Mouse (Mus musculus) frontal cortex, adult 2 months (tissue): ENCODE results near the gene Gm10638. TPM values are rescaled to one million over a fixed set of nuclear protein-coding genes. Genes with fewer than 3 reads are reported as not detected.

Source experiments
- DNase-seq, 2 experiments: peaks; one replicate each; pipeline ENCODE4 v3.0.0; 2022; ENCODE audit warnings: low spot score in 1 of 2; ENCODE audit errors: extremely low spot score in 1 of 2
- polyA plus RNA-seq: library from polyadenylated mRNA; depleted of rRNA; stranded (reverse); fragments of >200 nt; gene quantifications from 2 replicates; pipeline ENCODE4 v1.2.3, GENCODE M21; 2012; rRNA removed

Gm10638 gene
- polyA plus RNA-seq, result 2.7 and 3.1 TPM in 2 replicates

- DNase-seq, result peak in 1 of 2 experiments; percentile 53
Observed at GRCm38 (mm10) chr8:86745221-86745934, at the start of gene Gm10638, which contains the start of gene Siah1a. Gm10638 (plus strand) TSS chr8:86745699. Siah1a (minus strand) TSS chr8:86745934.

GRCm38 (mm10) chr8:86695703-86696102 lies 49.8 kb upstream of the Gm10638 start:
- DNase-seq, result no peak

- no peak for DNase-seq
Observed at GRCm38 (mm10) chr8:86698811-86699421, 46.6 kb upstream of the Gm10638 start.

- no peak for DNase-seq
Observed at GRCm38 (mm10) chr8:86699471-86699870, 46.0 kb upstream of the Gm10638 start.

- no peak for DNase-seq
Observed at GRCm38 (mm10) chr8:86702453-86702852, 43.0 kb upstream of the Gm10638 start.

GRCm38 (mm10) chr8:86705317-86705716 lies 40.2 kb upstream of the Gm10638 start:
- peak in 1 of 2 experiments; percentile 41 for DNase-seq

- DNase-seq, result no peak
Observed at GRCm38 (mm10) chr8:86706756-86707155, 38.7 kb upstream of the Gm10638 start.

GRCm38 (mm10) chr8:86707873-86708272 lies 37.6 kb upstream of the Gm10638 start:
- no peak for DNase-seq

- no peak for DNase-seq
Observed at GRCm38 (mm10) chr8:86712594-86712993, 32.9 kb upstream of the Gm10638 start.

- peak; percentile 86 to 88 for DNase-seq
Observed at GRCm38 (mm10) chr8:86713407-86714188, 31.9 kb upstream of the Gm10638 start.

- DNase-seq, result no peak
Observed at GRCm38 (mm10) chr8:86718332-86718994, 27.0 kb upstream of the Gm10638 start.

- no peak for DNase-seq
Observed at GRCm38 (mm10) chr8:86719368-86719767, 26.1 kb upstream of the Gm10638 start.

- DNase-seq, result no peak
Observed at GRCm38 (mm10) chr8:86720756-86721459, 24.6 kb upstream of the Gm10638 start.

GRCm38 (mm10) chr8:86721490-86721889 lies 24.0 kb upstream of the Gm10638 start:
- DNase-seq, result no peak

- no peak for DNase-seq
Observed at GRCm38 (mm10) chr8:86726959-86727358, 18.5 kb upstream of the Gm10638 start.

GRCm38 (mm10) chr8:86728224-86728950 lies 17.1 kb upstream of the Gm10638 start:
- DNase-seq, result no peak

- no peak for DNase-seq
Observed at GRCm38 (mm10) chr8:86730303-86730702, 15.2 kb upstream of the Gm10638 start.

- no peak for DNase-seq
Observed at GRCm38 (mm10) chr8:86730860-86731259, 14.6 kb upstream of the Gm10638 start.

- no peak for DNase-seq
Observed at GRCm38 (mm10) chr8:86734171-86734570, 11.3 kb upstream of the Gm10638 start.
